Mouse (Mus musculus) kidney, embryonic 16.5 days (tissue): ENCODE measurements around the gene Magoh. TPM values are rescaled to one million over a fixed set of nuclear protein-coding genes. Genes with fewer than 3 reads are reported as not detected.

ENCODE experiments used
- ATAC-seq: fragments of 200-750 bp; cut with Nextera tagmentation; 2 replicates; pipeline ENCODE4 v1.8.0; 2017; ENCODE audit warnings: moderate TSS enrichment; ENCODE audit not compliant: low FRiP score, low TSS enrichment
- H3K27ac ChIP-seq: fragments of 300-500 bp; sonication (generic); 2 replicates; pipeline ENCODE4 v1.5.1; 2014; ENCODE audit warnings: low read length
- H3K27me3 ChIP-seq: fragments of 300-500 bp; sonication (generic); 2 replicates; pipeline ENCODE4 v1.6.1; 2014; ENCODE audit warnings: low read length, control low read depth, mixed read lengths; ENCODE audit not compliant: insufficient read depth
- H3K36me3 ChIP-seq: fragments of 300-500 bp; sonication (generic); 2 replicates; pipeline ENCODE4 v1.6.1; 2014; ENCODE audit warnings: low read length, control low read depth, mixed read lengths; ENCODE audit not compliant: insufficient read depth
- H3K4me1 ChIP-seq: fragments of 300-500 bp; sonication (generic); 2 replicates; pipeline ENCODE4 v1.6.1; 2014; ENCODE audit warnings: low read length, control low read depth, mixed read lengths; ENCODE audit not compliant: insufficient read depth
- H3K4me2 ChIP-seq: fragments of 300-500 bp; sonication (generic); replicated peaks from 2 replicates; pipeline ENCODE4 v1.6.1; 2014; ENCODE audit warnings: low read depth, low read length
- H3K4me3 ChIP-seq: fragments of 300-500 bp; sonication (generic); 2 replicates; pipeline ENCODE4 v1.5.1; 2014; ENCODE audit warnings: mild to moderate bottlenecking, low read length
- H3K9ac ChIP-seq: fragments of 300-500 bp; sonication (generic); replicated peaks from 2 replicates; pipeline ENCODE4 v1.6.1; 2014; ENCODE audit warnings: low read length
- H3K9me3 ChIP-seq: fragments of 300-500 bp; sonication (generic); 2 replicates; pipeline ENCODE4 v1.6.1; 2016; ENCODE audit warnings: low read length, control low read depth
- WGBS: fragments of 180-500 bp; shearing (Covaris S2); extraction: QIAGEN DNeasy Blood & Tissue Kit; methylation state at CpG from one replicate; pipeline ENCODE4 v1.1.7; 2014; 5-methylcytosine and 5-hydroxymethylcytosine counted together
- polyA plus RNA-seq: library from polyadenylated mRNA; unstranded; fragments of >200 nt; fragmentation: Nextera tagmentation; extraction: Ambion mirVana; gene quantifications from 2 replicates; pipeline ENCODE4 v1.2.1, GENCODE M21; 2015

Gene Magoh
- polyA plus RNA-seq, 1 experiment from 2014 or later = 158 TPM

GRCm38 (mm10) chr4:107920336-107920735, 40.8 kb downstream of the Magoh start:
- ATAC-seq = no peak
- Histone ChIP-seq H3K4me3 (no peak overlapping the region), H3K4me1 (peaks cover 25% of the 10 kb centered on the region), H3K27me3 (no peaks in the 10 kb centered on the region), H3K4me2 (no peak overlapping the region), H3K27ac (no peak overlapping the region), H3K36me3 (no peaks in the 10 kb centered on the region; the same call in 1 of the 2 replicates), H3K9me3 (no peaks in the 10 kb centered on the region), H3K9ac (no peak overlapping the region)
- WGBS = 77% methylated on average over 2 of the region's 2 CpGs

GRCm38 (mm10) chr4:107921152-107921695, 41.7 kb downstream of the Magoh start:
- peaks cover 25% of the 10 kb centered on the region for H3K4me1 ChIP-seq
- no peak overlapping the region for H3K4me3 ChIP-seq
- no peak overlapping the region for H3K4me2 ChIP-seq
- no peaks in the 10 kb centered on the region for H3K27me3 ChIP-seq
- no peak for ATAC-seq
- no peaks in the 10 kb centered on the region; the same call in 1 of the 2 replicates for H3K36me3 ChIP-seq
- H3K27ac ChIP-seq = no peak overlapping the region; the same call in 1 of the 2 replicates
- no peaks in the 10 kb centered on the region for H3K9me3 ChIP-seq
- WGBS = 43% methylated on average over 8 of the region's 8 CpGs
- H3K9ac ChIP-seq = no peak overlapping the region

- H3K27ac ChIP-seq = peak overlapping the region; percentile 9; the same call in 1 of the 2 replicates
- no peak for ATAC-seq
These were observed 42.4 kb downstream of the Magoh start for GRCm38 (mm10) chr4:107921952-107922351.

GRCm38 (mm10) chr4:107923145-107923802, 43.7 kb downstream of the Magoh start, which contains the start of gene Cpt2:
Cpt2 (minus strand) TSS chr4:107923610.
- Histone ChIP-seq H3K9ac (peak within 1 kb of the TSS; percentile 89), H3K4me1 (peaks cover 25% of the 10 kb centered on the region), H3K27me3 (no peaks in the 10 kb centered on the region), H3K9me3 (no peaks in the 10 kb centered on the region), H3K27ac (peak within 1 kb of the TSS; percentile 86), H3K4me2 (peak within 1 kb of the TSS; percentile 77), H3K36me3 (no peaks in the 10 kb centered on the region; the same call in 1 of the 2 replicates), H3K4me3 (peak within 1 kb of the TSS; percentile 82)
- WGBS = under 1% methylated on average over 36 of the region's 38 CpGs
- ATAC-seq = peak; percentile 96

More at GRCm38 (mm10) chr4:107921952-107922351, 42.4 kb downstream of the Magoh start:
- H3K36me3 ChIP-seq = no peaks in the 10 kb centered on the region; the same call in 1 of the 2 replicates
- peak overlapping the region; percentile 77 for H3K4me2 ChIP-seq
- 0 out of 2 replicates have a peak overlapping the region, but pooled peaks have one; percentile 22 for H3K9ac ChIP-seq
- peaks cover 25% of the 10 kb centered on the region for H3K4me1 ChIP-seq
- H3K9me3 ChIP-seq = no peaks in the 10 kb centered on the region
- H3K27me3 ChIP-seq = no peaks in the 10 kb centered on the region
- WGBS = 53% methylated on average over 4 of the region's 4 CpGs
- H3K4me3 ChIP-seq = peak overlapping the region; percentile 82

GRCm38 (mm10) chr4:107923803-107924194, 44.2 kb downstream of the Magoh start:
- Histone ChIP-seq H3K9ac (peak overlapping the region; percentile 5; the same call in 1 of the 2 replicates), H3K27ac (peak overlapping the region; percentile 86)
- ATAC-seq = 0 out of 2 replicates have a peak, but pooled peaks have one; percentile 4

GRCm38 (mm10) chr4:107928269-107928668, 48.7 kb downstream of the Magoh start:
- no peak overlapping the region for H3K4me3 ChIP-seq
- ATAC-seq = no peak
- no peak overlapping the region for H3K27ac ChIP-seq
- WGBS = 71% methylated on average over 2 of the region's 2 CpGs
- no peak overlapping the region for H3K4me2 ChIP-seq
- H3K9me3 ChIP-seq = no peaks in the 10 kb centered on the region
- no peaks in the 10 kb centered on the region for H3K4me1 ChIP-seq
- no peaks in the 10 kb centered on the region for H3K36me3 ChIP-seq
- no peak overlapping the region for H3K9ac ChIP-seq
- H3K27me3 ChIP-seq = no peaks in the 10 kb centered on the region

More at GRCm38 (mm10) chr4:107923803-107924194, 44.2 kb downstream of the Magoh start:
- Histone ChIP-seq H3K9me3 (no peaks in the 10 kb centered on the region), H3K27me3 (no peaks in the 10 kb centered on the region), H3K36me3 (no peaks in the 10 kb centered on the region; the same call in 1 of the 2 replicates), H3K4me3 (peak overlapping the region; percentile 82), H3K4me1 (peaks cover 25% of the 10 kb centered on the region), H3K4me2 (peak overlapping the region; percentile 77)
- 46% methylated on average over 7 of the region's 7 CpGs for WGBS

- Histone ChIP-seq H3K4me1 (no peaks in the 10 kb centered on the region), H3K36me3 (no peaks in the 10 kb centered on the region), H3K4me3 (no peak overlapping the region), H3K27ac (no peak overlapping the region), H3K27me3 (no peaks in the 10 kb centered on the region), H3K9me3 (no peaks in the 10 kb centered on the region), H3K4me2 (no peak overlapping the region), H3K9ac (no peak overlapping the region)
- no peak for ATAC-seq
- WGBS = 84% methylated on average over 2 of the region's 2 CpGs
These were observed 49.2 kb downstream of the Magoh start for GRCm38 (mm10) chr4:107928726-107929125.

- ATAC-seq = no peak
- Histone ChIP-seq H3K27ac (no peak overlapping the region), H3K27me3 (no peaks in the 10 kb centered on the region), H3K36me3 (no peaks in the 10 kb centered on the region), H3K4me2 (no peak overlapping the region), H3K4me1 (no peaks in the 10 kb centered on the region), H3K9me3 (no peaks in the 10 kb centered on the region), H3K4me3 (no peak overlapping the region), H3K9ac (no peak overlapping the region)
- 86% methylated on average over 3 of the region's 3 CpGs for WGBS
These were observed 51.9 kb downstream of the Magoh start for GRCm38 (mm10) chr4:107931453-107931852.

- ATAC-seq = no peak
- 81% methylated on average over 8 of the region's 8 CpGs for whole genome bisulfite sequencing
These were observed 53.7 kb downstream of the Magoh start for GRCm38 (mm10) chr4:107933239-107933638.

GRCm38 (mm10) chr4:107935254-107935653, 55.7 kb downstream of the Magoh start:
- no peak for ATAC-seq

More at GRCm38 (mm10) chr4:107933239-107933638, 53.7 kb downstream of the Magoh start:
- no peak overlapping the region for H3K9ac ChIP-seq
- no peaks in the 10 kb centered on the region for H3K27me3 ChIP-seq
- H3K4me3 ChIP-seq = no peak overlapping the region
- H3K4me2 ChIP-seq = no peak overlapping the region
- H3K4me1 ChIP-seq = peaks cover 8% of the 10 kb centered on the region
- H3K36me3 ChIP-seq = no peaks in the 10 kb centered on the region
- no peaks in the 10 kb centered on the region for H3K9me3 ChIP-seq
- H3K27ac ChIP-seq = no peak overlapping the region

More at GRCm38 (mm10) chr4:107935254-107935653, 55.7 kb downstream of the Magoh start:
- Histone ChIP-seq H3K36me3 (no peaks in the 10 kb centered on the region), H3K4me1 (peaks cover 8% of the 10 kb centered on the region), H3K4me3 (no peak overlapping the region), H3K9ac (no peak overlapping the region), H3K9me3 (no peaks in the 10 kb centered on the region), H3K27ac (no peak overlapping the region), H3K4me2 (no peak overlapping the region), H3K27me3 (no peaks in the 10 kb centered on the region)
- 53% methylated on average over 3 of the region's 3 CpGs for WGBS
